Mouse (Mus musculus) thymus, postnatal 4 days (tissue): ENCODE results near the gene Gm11559.
"Not testable (repeated sequence)": the region's sequence is repeated elsewhere in the genome, so short reads cannot be mapped to it uniquely, and the experiment has no call there.

Source experiments
- DNase-seq: peaks from one replicate; pipeline ENCODE4 v3.0.0; 2021

Gm11559 gene

GRCm38 (mm10) chr11:99864176-99864575 lies at the start of gene Gm11559:
Gene Gm11559, plus strand, starts transcription at chr11:99864476.
- DNase-seq = not testable (repeated sequence)

DNA sequence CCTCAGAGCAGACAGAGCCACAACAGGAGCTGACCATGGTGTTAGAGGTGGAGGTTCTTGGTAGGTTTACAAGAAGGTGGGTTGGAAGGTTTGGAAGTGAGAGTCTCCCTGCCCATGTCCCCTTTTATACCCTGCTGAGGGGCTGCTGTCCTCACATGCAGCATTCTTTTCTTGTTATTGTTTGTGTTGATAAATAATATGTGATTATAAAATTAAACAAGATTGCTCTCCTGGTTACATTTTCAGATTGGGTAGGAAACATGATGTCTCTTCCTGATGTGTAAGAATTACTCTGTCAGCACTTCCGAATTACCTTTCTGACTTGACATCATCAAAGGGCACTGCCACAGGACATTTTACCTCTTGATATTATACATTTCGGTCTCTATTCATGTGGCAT lies 48.7 kb upstream of the Gm11559 start, which contains the start of gene Gm11564:
Gene Gm11564 (minus strand): TSS at position 101 of the 400 bp plus-strand sequence.
- DNase-seq = not testable (repeated sequence)

- no peak for DNase-seq
Measured at GRCm38 (mm10) chr11:99837966-99838365, 26.3 kb upstream of the Gm11559 start, which contains the start of gene 2300003K06Rik. Gene 2300003K06Rik, minus strand, starts transcription at chr11:99838066.

DNA sequence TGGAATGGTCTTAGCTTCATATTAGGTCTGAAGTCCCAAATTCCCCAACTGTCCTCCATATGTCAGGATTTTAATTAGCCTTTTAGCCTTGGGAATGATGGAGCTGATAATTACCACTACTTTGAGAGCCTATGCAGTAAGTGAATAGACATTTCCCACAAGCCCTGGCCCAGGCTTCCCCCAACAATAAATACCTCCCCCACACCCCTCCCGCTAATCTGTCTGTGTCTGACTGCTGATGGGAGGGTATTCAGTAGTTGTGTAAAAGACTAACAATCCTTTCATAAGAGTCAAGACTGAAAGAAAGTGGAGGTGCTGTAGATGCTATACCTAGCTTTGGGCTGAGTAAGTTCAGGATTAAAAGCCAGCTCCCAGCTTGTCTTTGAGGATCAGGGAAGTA lies 22.1 kb upstream of the Gm11559 start:
- DNase-seq = no peak

- no peak for DNase-seq
Measured at GRCm38 (mm10) chr11:99846746-99847145, 17.5 kb upstream of the Gm11559 start.

GRCm38 (mm10) chr11:99851508-99851907 lies 12.8 kb upstream of the Gm11559 start, which contains the start of gene Krtap4-16:
Gene Krtap4-16, minus strand, starts transcription at chr11:99851608.
- no peak for DNase-seq

GRCm38 (mm10) chr11:99854121-99854520 lies 10.2 kb upstream of the Gm11559 start:
- no peak for DNase-seq

DNA sequence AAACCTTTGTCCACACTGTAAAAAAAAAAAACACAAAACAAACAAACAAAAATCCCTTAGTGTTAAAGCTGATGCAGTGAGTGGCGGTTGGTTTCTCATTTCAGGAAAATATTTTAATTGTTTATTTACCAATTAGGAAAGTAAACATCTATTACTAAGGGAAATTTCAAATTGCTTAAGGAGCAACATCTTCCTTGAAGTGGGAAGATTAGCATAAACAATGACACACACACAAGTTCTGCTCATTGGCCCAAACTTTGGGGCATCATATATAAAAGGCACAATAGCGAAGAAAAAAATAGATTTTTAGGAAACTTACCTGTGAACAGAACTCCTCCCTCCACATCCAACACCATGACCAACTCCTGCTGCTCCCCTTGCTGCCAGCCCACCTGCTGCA lies 6.7 kb upstream of the Gm11559 start, which contains the start of gene Gm11568:
Gene Gm11568 (plus strand): TSS at position 301 of the 400 bp plus-strand sequence.
- no peak for DNase-seq

- DNase-seq = no peak
Measured at GRCm38 (mm10) chr11:99858761-99859160, 5.5 kb upstream of the Gm11559 start.

DNA sequence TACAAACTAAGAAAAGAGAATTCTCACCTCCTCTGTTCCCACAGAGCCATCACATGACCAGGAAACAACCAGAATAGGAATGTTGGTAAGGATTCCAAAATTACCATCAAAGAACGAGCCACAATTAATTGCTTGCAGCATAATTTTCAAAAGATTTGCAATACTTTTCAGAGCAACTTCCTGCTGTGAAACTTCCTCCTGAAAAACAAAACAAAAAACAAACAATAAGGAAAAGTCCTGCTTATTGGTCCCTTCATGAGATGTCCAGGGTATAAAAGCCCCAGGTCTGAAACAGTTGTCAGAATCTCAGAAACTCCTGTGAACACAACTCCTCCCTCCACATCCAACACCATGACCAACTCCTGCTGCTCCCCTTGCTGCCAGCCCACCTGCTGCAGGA lies 8.8 kb downstream of the Gm11559 start, which contains the start of gene Krtap9-1:
Gene Krtap9-1 (plus strand): TSS at position 301 of the 400 bp plus-strand sequence.
- DNase-seq = not testable (repeated sequence)

GRCm38 (mm10) chr11:99878887-99879286 lies 14.6 kb downstream of the Gm11559 start, which contains the start of gene Gm11567:
Gene Gm11567, plus strand, starts transcription at chr11:99879187.
- DNase-seq = not testable (repeated sequence)

DNA sequence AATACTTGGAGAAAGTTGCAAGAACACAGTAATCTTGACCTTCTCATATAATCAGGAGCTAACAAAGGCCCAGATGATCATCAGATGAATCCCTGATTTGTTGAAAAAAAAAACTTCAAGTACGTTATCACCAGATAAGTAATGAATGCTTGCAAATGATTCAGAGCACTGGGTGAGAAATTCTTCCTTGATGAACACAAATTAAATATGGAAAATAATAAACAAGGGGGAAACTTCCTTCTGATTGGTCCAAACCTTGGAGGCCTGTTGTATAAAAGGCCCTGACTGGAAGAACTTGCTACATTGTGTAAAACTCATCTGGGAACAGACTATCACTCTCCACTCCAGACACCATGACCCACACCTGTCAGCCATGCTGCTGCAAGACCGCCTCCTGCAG lies 43.3 kb downstream of the Gm11559 start, which contains the start of gene Krtap31-1:
Gene Krtap31-1 (plus strand): TSS at position 301 of the 400 bp plus-strand sequence.
- DNase-seq = no peak

DNA sequence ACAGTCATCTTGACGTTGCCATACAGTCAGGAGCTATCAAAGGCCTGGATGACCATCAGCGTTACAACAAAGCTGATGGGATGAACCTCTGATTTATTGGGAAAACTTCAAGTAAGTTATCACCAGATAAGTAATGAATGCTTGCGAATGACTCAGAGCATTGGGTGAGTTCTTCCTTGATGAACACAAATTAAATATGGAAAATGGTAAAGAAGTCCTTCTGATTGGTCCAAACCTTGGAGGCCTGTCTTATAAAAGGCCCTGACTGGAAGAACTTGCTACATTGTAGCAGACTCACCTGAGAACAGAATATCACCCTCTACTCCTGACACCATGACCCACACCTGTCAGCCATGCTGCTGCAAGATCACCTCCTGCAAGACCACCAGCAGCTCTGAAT lies 50.2 kb downstream of the Gm11559 start, which contains the start of gene Gm11565:
Gene Gm11565 (plus strand): TSS at position 301 of the 400 bp plus-strand sequence.
- DNase-seq = no peak
